Mouse (Mus musculus) macrophage (primary cell): ENCODE measurements around the gene Clk3. TPM values are rescaled to one million over a fixed set of nuclear protein-coding genes. Genes with fewer than 3 reads are reported as not detected.
"Not testable (repeated sequence)": the region's sequence is repeated elsewhere in the genome, so short reads cannot be mapped to it uniquely, and the experiment has no call there.

ENCODE experiments used
- H3K27ac ChIP-seq: fragments of 350-480 bp; formaldehyde crosslinking; 2 replicates; pipeline ENCODE4 v1.9.0; 2021
- H3K36me3 ChIP-seq: fragments of 350-480 bp; formaldehyde crosslinking; 2 replicates; pipeline ENCODE4 v1.9.0; 2021; ENCODE audit errors: inconsistent target
- H3K4me3 ChIP-seq: fragments of 350-480 bp; formaldehyde crosslinking; 2 replicates; pipeline ENCODE4 v1.9.0; 2021; ENCODE audit errors: inconsistent target
- H3K79me2 ChIP-seq: fragments of 350-480 bp; formaldehyde crosslinking; 2 replicates; pipeline ENCODE4 v1.9.0; 2021; ENCODE audit errors: inconsistent target
- WGBS: methylation state at CpG from one replicate; pipeline ENCODE4 v1.1.7; 2026; ENCODE audit warnings: inconsistent platforms; ENCODE audit not compliant: missing documents; 5-methylcytosine and 5-hydroxymethylcytosine counted together
- polyA plus RNA-seq: library from polyadenylated mRNA; stranded (reverse); fragments of 250-400 nt; gene quantifications from 3 replicates; pipeline ENCODE4 v1.2.4, GENCODE M21; 2018; ENCODE audit warnings: inconsistent platforms

Gene Clk3
- polyA plus RNA-seq, 1 experiment from 2014 or later: 113 TPM

- Histone ChIP-seq H3K27ac (no peak overlapping the region), H3K4me3 (no peak overlapping the region), H3K36me3 (peaks cover 31% of the 10 kb centered on the region), H3K79me2 (peaks cover 50% of the 10 kb centered on the region)
- 100% methylated on average over 3 of the region's 3 CpGs for WGBS
Measured at GRCm38 (mm10) chr9:57724701-57725100, 41.0 kb downstream of the Clk3 start.

DNA sequence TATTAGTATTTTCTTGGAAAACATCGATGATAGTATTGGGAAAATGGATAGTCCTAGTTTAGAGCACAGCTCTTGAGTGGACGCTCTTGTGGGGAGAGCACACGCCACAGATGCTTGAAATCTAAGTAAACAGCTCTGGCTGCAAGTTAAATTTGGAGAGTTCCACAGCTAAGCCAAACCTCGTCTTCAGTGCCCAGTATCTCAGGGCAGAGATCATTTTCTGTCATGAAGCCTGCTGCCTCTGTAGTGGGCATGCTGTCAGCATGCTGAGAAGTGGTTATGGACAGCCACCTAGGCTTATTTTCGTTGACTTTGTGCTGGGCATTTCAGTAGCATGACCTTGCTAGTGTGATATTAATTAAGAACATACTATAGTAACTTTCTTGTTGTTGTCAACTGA, 41.9 kb downstream of the Clk3 start:
- 82% methylated on average over 5 of the region's 5 CpGs for WGBS
- H3K4me3 ChIP-seq: no peak overlapping the region
- peaks cover 56% of the 10 kb centered on the region for H3K79me2 ChIP-seq
- H3K27ac ChIP-seq: no peak overlapping the region
- H3K36me3 ChIP-seq: peaks cover 36% of the 10 kb centered on the region

DNA sequence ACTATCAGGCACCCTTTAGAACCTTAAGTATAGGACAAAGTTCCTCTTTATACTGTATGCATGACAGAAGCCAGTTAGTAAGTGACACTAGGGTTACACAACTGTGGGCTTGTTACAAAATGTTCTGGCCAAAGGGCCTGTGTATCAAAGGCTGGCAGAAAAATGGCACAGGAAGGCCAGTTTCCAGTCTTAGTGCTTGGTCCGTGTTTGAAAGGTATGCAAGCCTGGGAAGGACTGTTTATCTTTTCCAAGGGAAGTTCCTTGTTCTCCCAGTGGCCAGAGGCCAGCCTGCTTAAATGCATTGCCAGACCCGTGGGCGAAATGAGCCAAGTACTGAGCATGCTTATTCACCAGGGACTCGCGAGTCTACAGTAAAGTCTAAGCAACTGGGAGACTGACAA, 42.3 kb downstream of the Clk3 start:
- H3K36me3 ChIP-seq: peaks cover 41% of the 10 kb centered on the region
- no peak overlapping the region for H3K27ac ChIP-seq
- no peak overlapping the region for H3K4me3 ChIP-seq
- peaks cover 61% of the 10 kb centered on the region for H3K79me2 ChIP-seq
- whole genome bisulfite sequencing: 22% methylated on average over 5 of the region's 5 CpGs

DNA sequence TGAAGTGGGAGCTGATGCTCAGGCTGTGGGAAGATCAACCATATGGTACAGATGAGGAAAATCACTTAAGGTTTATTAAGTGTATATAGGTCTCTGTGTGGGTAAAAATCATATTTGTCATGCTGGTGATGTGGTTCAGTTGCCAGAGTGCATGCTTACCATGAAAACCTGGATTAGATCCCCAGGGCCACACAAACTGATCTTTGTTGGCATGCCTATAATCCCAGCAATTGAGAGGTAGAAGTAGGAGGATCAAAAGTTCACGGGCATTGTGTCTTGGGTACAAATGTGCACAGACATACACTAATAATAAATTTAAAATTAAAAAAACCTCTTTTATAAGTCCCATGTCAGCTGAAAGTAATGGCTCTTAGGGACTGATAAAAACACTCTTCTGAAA, 43.3 kb downstream of the Clk3 start:
- Histone ChIP-seq H3K27ac (no peak overlapping the region), H3K36me3 (peaks cover 39% of the 10 kb centered on the region)
- 86% methylated on average over 1 of the region's 1 CpGs for WGBS

DNA sequence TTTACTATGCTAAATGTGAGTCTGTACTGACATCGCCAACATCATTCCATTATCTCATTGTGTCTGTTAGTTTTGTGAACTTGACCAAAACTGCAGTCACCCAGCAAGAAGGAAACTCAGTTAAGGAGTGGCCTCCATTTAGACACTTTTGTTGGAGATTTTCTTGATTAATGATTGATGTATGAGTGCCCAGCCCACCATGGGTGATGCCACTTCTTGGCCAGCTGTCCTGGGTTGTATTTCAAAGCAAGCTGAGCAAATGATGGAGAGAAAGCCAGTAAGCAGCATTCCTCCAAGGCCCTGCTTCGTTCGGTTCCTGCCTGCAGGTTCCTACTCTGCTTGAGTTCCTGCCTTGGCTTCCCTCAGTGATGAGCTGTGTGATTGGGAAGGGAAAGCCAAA, 44.9 kb downstream of the Clk3 start:
- Histone ChIP-seq H3K79me2 (peaks cover 53% of the 10 kb centered on the region), H3K4me3 (no peak overlapping the region), H3K27ac (no peak overlapping the region), H3K36me3 (peaks cover 41% of the 10 kb centered on the region)
- 88% methylated on average over 3 of the region's 3 CpGs for WGBS

More for the DNA sequence above, 43.3 kb downstream of the Clk3 start:
- Histone ChIP-seq H3K4me3 (no peak overlapping the region), H3K79me2 (peaks cover 63% of the 10 kb centered on the region)

GRCm38 (mm10) chr9:57718408-57718807, 47.3 kb downstream of the Clk3 start:
- Histone ChIP-seq H3K27ac (no peak overlapping the region), H3K36me3 (peaks cover 60% of the 10 kb centered on the region), H3K79me2 (peaks cover 30% of the 10 kb centered on the region; the same call in 1 of the 2 replicates), H3K4me3 (no peak overlapping the region)
- WGBS: 79% methylated on average over 7 of the region's 7 CpGs

DNA sequence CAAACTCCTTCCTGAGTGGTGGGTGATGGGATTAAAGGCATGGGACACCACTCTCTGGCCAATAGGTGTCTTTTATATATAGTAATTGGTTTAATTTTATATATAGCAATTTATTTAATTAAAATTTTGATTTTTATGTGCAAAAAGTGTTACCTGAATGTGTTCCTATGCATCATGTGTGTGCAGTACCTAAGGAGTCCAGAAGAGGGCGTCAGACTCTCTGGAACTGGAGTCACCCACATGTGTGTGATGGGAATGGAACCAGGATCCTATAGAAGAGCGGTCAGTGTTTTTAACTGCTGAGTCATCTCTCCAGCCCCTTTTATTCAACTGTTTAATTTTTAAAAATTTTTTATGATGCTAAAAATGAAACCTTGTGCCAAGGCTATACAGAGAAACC, 53.5 kb downstream of the Clk3 start:
- Histone ChIP-seq H3K4me3 (no peak overlapping the region), H3K27ac (no peak overlapping the region), H3K79me2 (peaks cover 46% of the 10 kb centered on the region), H3K36me3 (peaks cover 40% of the 10 kb centered on the region)
- WGBS: 85% methylated on average over 2 of the region's 2 CpGs

- H3K4me3 ChIP-seq, H3K27ac ChIP-seq: not testable (repeated sequence)
- Histone ChIP-seq H3K79me2 (peaks cover 46% of the 10 kb centered on the region), H3K36me3 (peaks cover 20% of the 10 kb centered on the region)
- 98% methylated on average over 4 of the region's 5 CpGs for WGBS
Measured at GRCm38 (mm10) chr9:57710214-57710613, 55.4 kb downstream of the Clk3 start.

GRCm38 (mm10) chr9:57708720-57709274, 56.9 kb downstream of the Clk3 start:
- H3K79me2 ChIP-seq: peaks cover 46% of the 10 kb centered on the region
- peaks cover 8% of the 10 kb centered on the region; the same call in 1 of the 2 replicates for H3K36me3 ChIP-seq
- H3K27ac ChIP-seq: 0 out of 2 replicates have a peak overlapping the region, but pooled peaks have one; percentile 12
- 3% methylated on average over 23 of the region's 39 CpGs for WGBS
- H3K4me3 ChIP-seq: peak overlapping the region; percentile 58

DNA sequence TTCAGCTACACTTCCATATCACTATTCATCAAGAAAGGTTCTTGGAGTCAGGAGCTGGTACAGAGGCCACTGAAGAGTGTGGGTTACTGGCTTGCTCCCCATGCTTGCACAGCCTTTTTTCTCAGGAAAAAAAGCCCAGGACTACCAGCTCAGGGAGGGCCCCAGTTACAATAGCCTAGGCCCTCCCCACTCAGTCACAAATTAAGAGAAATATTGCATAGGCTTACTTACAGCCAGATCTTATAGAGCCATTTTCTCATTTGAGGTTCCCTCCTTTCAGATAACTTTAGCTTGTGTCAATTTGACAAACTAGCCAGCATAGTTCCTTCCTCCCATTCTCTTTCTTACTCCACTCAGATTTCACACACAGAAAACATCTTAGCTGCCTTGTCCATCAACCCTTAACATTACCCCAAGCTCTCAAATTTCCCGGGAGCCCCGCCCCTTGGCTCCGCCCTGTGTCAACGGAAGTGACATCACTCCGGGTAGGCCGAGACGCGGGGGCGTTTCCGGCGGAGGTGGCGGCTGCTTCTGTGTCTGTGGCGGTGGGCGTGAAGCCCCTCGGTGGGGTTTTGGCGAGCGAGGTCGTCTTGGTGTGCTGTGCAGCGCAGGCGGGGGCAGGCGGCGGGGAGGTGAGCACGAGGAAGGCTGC, 57.5 kb downstream of the Clk3 start, which contains the start of gene Edc3:
Gene Edc3, plus strand, starts transcription at position 473 of the 652 bp plus-strand sequence.
- H3K27ac ChIP-seq: 0 out of 2 replicates have a peak within 1 kb of the TSS, but pooled peaks have one; percentile 12
- WGBS: 0% methylated on average over 22 of the region's 23 CpGs
- H3K79me2 ChIP-seq: peaks cover 46% of the 10 kb centered on the region
- peaks cover 3% of the 10 kb centered on the region; the same call in 1 of the 2 replicates for H3K36me3 ChIP-seq
- H3K4me3 ChIP-seq: peak within 1 kb of the TSS; percentile 58

- peaks cover 30% of the 10 kb centered on the region for H3K79me2 ChIP-seq
- no peaks in the 10 kb centered on the region for H3K36me3 ChIP-seq
- WGBS: 98% methylated on average over 3 of the region's 3 CpGs
- H3K4me3 ChIP-seq: no peak overlapping the region
- H3K27ac ChIP-seq: no peak overlapping the region
Measured at GRCm38 (mm10) chr9:57706496-57706895, 59.2 kb downstream of the Clk3 start.

Other genes with a start within 250 kb of the Clk3 start
- gene Cox5a, start 244.6 kb downstream of the Clk3 start, polyA plus RNA-seq: 93.1 to 404 TPM (median 403 TPM) in 3 replicates
- gene Fam219b, start 228.3 kb downstream of the Clk3 start, polyA plus RNA-seq: 11.2 to 20.8 TPM (median 15.2 TPM) in 3 replicates
- 16.5 to 25.5 TPM (median 20.0 TPM) in 3 replicates for gene Mpi, start 213.1 kb downstream of the Clk3 start, polyA plus RNA-seq
- gene Scamp2, start 204.9 kb downstream of the Clk3 start, polyA plus RNA-seq: 90.8 to 189 TPM (median 140 TPM) in 3 replicates
- 6.1 to 12.5 TPM (median 6.5 TPM) in 3 replicates for gene Ulk3, start 176.4 kb downstream of the Clk3 start, polyA plus RNA-seq
- not detected in 3 replicates for gene Cplx3, start 159.6 kb downstream of the Clk3 start, polyA plus RNA-seq
- not detected in 3 replicates for gene Lman1l, start 145.1 kb downstream of the Clk3 start, polyA plus RNA-seq
- 144 to 160 TPM (median 149 TPM) in 3 replicates for gene Csk, start 112.2 kb downstream of the Clk3 start, polyA plus RNA-seq
- not detected in 3 replicates for gene Cyp1a2, start 82.2 kb downstream of the Clk3 start, polyA plus RNA-seq
- not detected in 3 replicates for gene Cyp1a1, start 77.9 kb downstream of the Clk3 start, polyA plus RNA-seq
- 5.3 to 7.7 TPM (median 6.3 TPM) in 3 replicates for gene Edc3, start 57.3 kb downstream of the Clk3 start, polyA plus RNA-seq
- gene Arid3b, start 70.9 kb upstream of the Clk3 start, polyA plus RNA-seq: 7.7 to 8.9 TPM (median 8.3 TPM) in 3 replicates
- 45.4 to 61.7 TPM (median 59.7 TPM) in 3 replicates for gene Ubl7, start 145.1 kb upstream of the Clk3 start, polyA plus RNA-seq
- gene Sema7a, start 174.3 kb upstream of the Clk3 start, polyA plus RNA-seq: 0.16 to 0.17 TPM in 2 of 3 replicates, not detected in the other
- gene Cyp11a1, start 240.6 kb upstream of the Clk3 start, polyA plus RNA-seq: not detected in 3 replicates